Mouse (Mus musculus) gastrocnemius, adult 2 months (tissue): ENCODE data around the gene Piezo1. TPM values are rescaled to one million over a fixed set of nuclear protein-coding genes. Genes with fewer than 3 reads are reported as not detected.
A peak's percentile ranks its signal among the peaks of the same experiment; 100 is the strongest.

ENCODE experiments used
- DNase-seq: peaks from one replicate; pipeline ENCODE4 v3.0.0; 2022
- H3K27ac ChIP-seq: fragments of 200-600 bp; 2 replicates; pipeline ENCODE4 v1.8.1; 2022; ENCODE audit warnings: mild to moderate bottlenecking
- H3K4me3 ChIP-seq: fragments of 200-600 bp; 2 replicates; pipeline ENCODE4 v1.8.1; 2022; ENCODE audit warnings: mild to moderate bottlenecking, moderate library complexity
- CTCF ChIP-seq: fragments of 200-600 bp; IDR thresholded peaks from 2 replicates; pipeline ENCODE4 v1.8.1; 2022; ENCODE audit warnings: antibody characterized with exemption, mild to moderate bottlenecking, moderate library complexity
- intact Hi-C: fragments of 180-260 bp; cut with DNase I; formaldehyde crosslinking; loops from one replicate; pipeline ENCODE4 v1.15.1; 2025
- microRNA-seq: library from miRNA; unstranded; fragments of <30 nt; microRNA quantifications from one replicate; pipeline ENCODE4 v1.2.0, GENCODE M21; 2021
- total RNA-seq, 2 experiments: library from RNA; stranded (reverse); gene quantifications; 2 replicates each; pipeline ENCODE4 v1.2.3; 2021

Gene Piezo1
- total RNA-seq, 2 experiments from 2014 or later: 11.3 to 25.5 TPM

DNA sequence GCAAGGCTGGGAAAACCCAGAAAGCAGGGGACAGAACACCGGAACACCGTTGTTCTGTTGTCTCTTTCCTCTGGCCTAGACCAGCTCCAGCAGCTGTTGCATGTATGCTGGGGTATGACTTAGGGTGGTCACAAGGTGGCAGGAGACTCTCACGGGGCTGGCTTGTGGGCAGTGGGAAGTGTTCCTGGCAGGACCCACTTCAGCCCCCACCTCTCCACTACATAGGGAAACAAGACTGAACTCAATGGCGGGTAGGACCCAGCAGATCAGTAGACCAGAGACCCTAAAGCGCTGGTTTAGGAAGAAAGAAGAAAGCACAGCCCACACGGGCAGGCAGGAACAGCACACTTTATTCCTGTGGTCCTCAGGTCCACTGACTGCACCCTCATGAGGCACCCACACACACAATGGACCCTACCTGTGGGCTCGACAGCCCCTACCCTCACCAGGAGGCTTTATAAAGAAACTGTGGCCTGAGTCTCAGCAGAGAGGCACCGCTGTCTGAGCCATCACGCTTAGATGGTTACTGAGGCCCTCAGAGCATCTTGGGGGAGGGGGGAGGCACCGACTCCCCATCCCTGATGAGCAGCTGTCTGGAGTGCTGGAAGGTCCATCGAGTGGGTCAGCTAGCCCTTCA, 117.7 kb downstream of the Piezo1 start:
- H3K4me3 ChIP-seq: peak overlapping the region; percentile 85

DNA sequence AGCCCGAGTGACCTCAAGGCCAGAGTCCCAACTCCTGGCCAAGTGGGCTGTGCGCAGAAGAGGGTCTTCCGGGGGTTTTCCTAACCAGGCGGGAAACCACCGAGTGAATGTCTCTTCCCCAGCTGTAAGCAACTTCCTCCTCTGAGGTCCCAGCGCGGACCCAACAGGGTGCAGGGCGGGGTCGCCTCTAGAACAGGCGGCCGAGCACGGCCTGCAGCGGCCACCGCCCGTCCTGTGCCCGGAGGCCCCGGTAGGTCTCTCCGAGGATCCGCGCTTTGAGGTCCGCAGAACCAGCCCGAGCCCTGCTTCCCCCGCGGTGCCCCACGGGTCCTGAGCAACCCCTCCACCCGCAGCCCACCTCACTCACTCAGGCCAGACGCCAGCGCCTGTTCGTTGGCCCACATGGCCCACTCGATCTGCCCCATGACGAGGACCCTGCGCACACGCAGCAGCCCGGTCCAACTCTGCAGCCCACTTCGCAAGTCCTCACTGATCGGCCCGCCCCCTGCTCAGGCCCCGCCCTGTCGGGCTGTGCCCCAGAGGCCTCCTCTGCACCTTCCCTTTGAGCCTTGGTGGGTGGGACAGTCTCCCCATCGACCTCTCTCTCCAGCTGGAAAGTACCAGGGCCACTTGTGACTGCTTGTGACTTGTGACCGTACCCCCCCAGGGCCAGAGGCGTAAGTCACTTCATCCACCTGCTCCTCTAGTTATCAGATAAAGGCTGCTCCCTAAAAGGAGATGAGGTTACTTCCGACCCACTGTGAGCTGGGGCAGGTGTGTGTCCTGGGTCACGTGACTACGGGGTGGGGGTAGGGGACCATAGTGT, 118.5 kb downstream of the Piezo1 start, which contains the start of gene Cyba:
TSS of gene Cyba (minus strand) at position 488 of the 826 bp plus-strand sequence.
- intact Hi-C loops: no loop called here
- no peak for TF ChIP-seq CTCF
- DNase-seq: peak; percentile 83
- Histone ChIP-seq H3K27ac (peak within 1 kb of the TSS; percentile 85), H3K4me3 (peak within 1 kb of the TSS; percentile 85)

More for the DNA sequence above, 117.7 kb downstream of the Piezo1 start:
- DNase-seq: no peak
- intact Hi-C loops: no loop called here
- H3K27ac ChIP-seq: peak overlapping the region; percentile 85
- TF ChIP-seq CTCF: peak; percentile 21; the same call in 1 of the 2 replicates

Small RNAs within 50 kb of the gene (microRNA-seq; reads per million reads assigned to microRNA genes)
- gene Gm24366: not detected

Other genes starting within 250 kb of the Piezo1 start
- gene Trhr2, start 190.6 kb downstream of the Piezo1 start, total RNA-seq: not detected
- gene Zc3h18, start 174.7 kb downstream of the Piezo1 start, total RNA-seq: 10 to 100 TPM; 26.7 to 26.8 TPM
- not detected for gene Il17c, start 129.3 kb downstream of the Piezo1 start, total RNA-seq
- gene Cyba, start 118.4 kb downstream of the Piezo1 start, total RNA-seq: 1 to 10 TPM; 6.7 to 7.7 TPM
- gene Mvd, start 107.9 kb downstream of the Piezo1 start, total RNA-seq: 1 to 10 TPM; 5.1 to 6.4 TPM
- 10 to 100 TPM; 11.3 TPM for gene Snai3, start 90.6 kb downstream of the Piezo1 start, total RNA-seq
- 10 to 100 TPM; 30.4 to 32.6 TPM for gene Rnf166, start 75.3 kb downstream of the Piezo1 start, total RNA-seq
- 1 to 10 TPM; 6.9 to 7.4 TPM for gene Ctu2, start 75.2 kb downstream of the Piezo1 start, total RNA-seq
- 1 to 10 TPM in 1 of 2 experiments, under 1 TPM in 1; 0.78 to 1.5 TPM for gene Cdt1, start 16.7 kb upstream of the Piezo1 start, total RNA-seq
- 10 to 100 TPM; 40.5 to 44.8 TPM for gene Aprt, start 25.6 kb upstream of the Piezo1 start, total RNA-seq
- gene Galns, start 60.1 kb upstream of the Piezo1 start, total RNA-seq: 1 to 10 TPM; 1.0 to 1.1 TPM
- 10 to 100 TPM; 39.3 to 45.5 TPM for gene Trappc2l, start 60.3 kb upstream of the Piezo1 start, total RNA-seq
- not detected for gene Pabpn1l, start 71.4 kb upstream of the Piezo1 start, total RNA-seq
- 10 to 100 TPM; 18.8 to 23.4 TPM for gene Cbfa2t3, start 147.8 kb upstream of the Piezo1 start, total RNA-seq
- 10 to 100 TPM; 11.1 to 16.4 TPM for gene Acsf3, start 224.2 kb upstream of the Piezo1 start, total RNA-seq